Mouse (Mus musculus): ENCODE results near the gene Zfp746. TPM values are rescaled to one million over a fixed set of nuclear protein-coding genes. Genes with fewer than 3 reads are reported as not detected.

The Zfp746 gene
- 7.0 and 8.4 TPM in 2 replicates for polyA plus RNA-seq (2012; rRNA removed)

DNA sequence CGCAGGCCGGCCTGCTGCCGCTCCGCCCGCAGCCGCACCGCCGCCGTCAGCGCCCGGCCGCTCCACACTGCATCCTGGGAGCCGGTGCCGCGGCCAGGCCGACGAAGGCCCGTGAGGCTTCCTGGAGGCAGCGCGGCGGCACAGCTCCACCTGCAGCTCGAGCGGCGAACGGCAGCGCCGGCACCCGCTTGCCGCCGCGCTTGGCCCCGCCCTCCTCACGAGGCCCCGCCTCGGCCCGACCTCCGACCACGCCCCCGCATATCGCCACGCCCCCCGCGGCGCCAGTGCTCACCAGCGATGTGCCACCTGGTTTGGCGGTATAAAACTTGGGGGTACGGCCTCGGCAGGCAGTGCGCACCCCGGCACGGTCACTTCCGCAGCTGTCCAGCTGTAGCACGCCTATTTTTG lies at the start of gene Zfp746:
Gene Zfp746 (minus strand): TSS at position 123 of the 408 bp plus-strand sequence.

DNA sequence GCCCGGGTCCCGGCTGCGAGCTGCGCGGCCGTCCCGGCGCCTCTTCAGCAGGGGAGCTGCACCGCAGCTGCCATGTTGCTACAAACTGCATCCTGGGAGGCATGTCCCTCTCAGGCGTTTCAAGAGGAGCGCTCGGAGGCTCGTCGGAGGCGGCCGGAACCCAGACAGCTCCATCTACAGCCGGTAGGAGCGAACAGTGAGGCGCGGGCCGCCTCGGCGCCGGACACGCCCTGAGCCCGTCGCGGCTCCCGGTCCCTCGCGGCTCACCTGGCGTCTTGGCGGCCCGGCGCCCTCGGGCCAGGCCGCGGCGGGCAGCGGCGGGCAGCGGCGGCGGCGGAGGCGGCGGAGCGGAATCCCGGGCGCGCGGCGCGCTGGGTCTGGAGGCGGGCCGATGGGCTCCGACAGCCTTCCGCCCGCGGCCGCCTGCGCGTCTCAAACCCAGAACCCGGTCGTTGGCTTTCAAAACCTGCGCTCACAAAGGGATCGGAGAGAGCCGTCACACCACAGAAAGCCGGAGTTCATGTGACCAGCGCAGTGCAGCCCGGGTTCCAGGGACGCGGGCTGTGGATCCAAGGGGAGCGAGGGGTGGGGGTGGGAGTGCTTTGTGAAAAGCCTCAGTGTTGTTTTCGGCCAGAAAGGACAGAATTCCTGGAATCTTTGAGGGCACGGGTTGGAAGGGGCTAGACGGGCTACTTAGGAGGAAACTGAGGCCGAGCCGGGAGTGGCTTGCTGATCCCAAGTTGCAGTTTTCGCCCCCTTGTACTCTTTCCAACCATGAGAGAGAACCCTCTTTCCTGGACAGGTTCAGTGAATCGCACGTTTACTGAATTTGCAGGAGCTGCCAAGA lies 37.7 kb downstream of the Zfp746 start, which contains the start of gene Zfp777:
Gene Zfp777 (minus strand): TSS at position 486 of the 847 bp plus-strand sequence.

Other genes starting within 250 kb of the Zfp746 start
- gene Zfp282, start 209.4 kb downstream of the Zfp746 start, polyA plus RNA-seq (2012; rRNA removed) = 3.1 and 3.4 TPM in 2 replicates
- 2.9 and 3.7 TPM in 2 replicates for gene Zfp212, start 166.1 kb downstream of the Zfp746 start, polyA plus RNA-seq (2012; rRNA removed)
- 3.1 and 4.2 TPM in 2 replicates for gene Zfp956, start 133.2 kb downstream of the Zfp746 start, polyA plus RNA-seq (2012; rRNA removed)
- gene Zfp777, start 37.7 kb downstream of the Zfp746 start, polyA plus RNA-seq (2012; rRNA removed) = 9.9 and 10.4 TPM in 2 replicates

All from stomach, adult 2 months (tissue).